Mouse (Mus musculus) liver, postnatal 0 days (tissue): Measurements from ENCODE around the gene Cttnbp2nl.

ENCODE experiments used
- CTCF ChIP-seq: sonication (generic); IDR thresholded peaks from 2 replicates; pipeline ENCODE4 v1.5.1; 2016; ENCODE audit warnings: antibody characterized with exemption, low read depth
- EP300 ChIP-seq: IDR thresholded peaks from 2 replicates; pipeline ENCODE4 v1.6.1; 2016; ENCODE audit warnings: antibody characterized with exemption, low read depth, mild to moderate bottlenecking

GRCm38 (mm10) chr3:105052937-105053697 is at the start of gene Cttnbp2nl:
- TF ChIP-seq CTCF (no peak), EP300 (peak; percentile 39; the same call in 1 of the 2 replicates)
